Comparison of ENCODE assay signal across 16 mouse cellular contexts in the genomic region with DNA sequence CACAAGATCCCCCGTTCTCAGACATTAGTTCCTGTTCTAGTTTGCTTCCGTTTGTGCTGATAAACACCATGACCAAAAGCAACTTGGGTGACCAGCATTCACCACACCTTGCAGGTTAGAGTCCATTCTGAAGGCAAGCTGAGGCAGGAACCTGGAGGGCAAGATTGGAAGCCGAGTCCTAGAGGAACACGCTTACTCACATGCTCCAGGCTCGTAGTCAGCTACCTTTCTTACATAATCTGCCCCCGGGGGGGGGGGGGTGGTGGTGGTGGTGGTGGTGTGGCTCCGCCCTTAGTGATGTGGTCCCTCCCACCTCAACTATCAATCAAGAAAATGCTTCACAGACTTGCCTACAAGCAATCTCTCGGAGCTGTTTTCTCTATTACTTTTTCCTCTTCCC.
"Had no signal": no experiment of that assay in that cellular context is flagged by ENCODE, and none has a peak within 500 bp of the region (broad histone marks: within the 10 kb centered on the region; RNA-seq: fewer than 3 reads in every experiment).

No protein-coding gene starts in this region.

- ATAC-seq: hindbrain, embryonic 16.5 days; inflammation-experienced regulatory T-cells, adult 6 months; intestine, postnatal 0 days had no signal

- H3K4me3 ChIP-seq: hindbrain, embryonic 12.5 days; limb, embryonic 12.5 days; midbrain, embryonic 12.5 days; neural tube, embryonic 12.5 days had no signal

- H3K4me2 ChIP-seq: hindbrain, embryonic 12.5 days; limb, embryonic 12.5 days; midbrain, embryonic 12.5 days; neural tube, embryonic 12.5 days had no signal

- DNase-seq: kidney, adult 8-10 months; kidney, postnatal 25 days; layer of hippocampus, postnatal 36 days; retina, postnatal 1 day; right cerebral cortex, postnatal 4 days; spleen, adult 18-20 months; thymus, adult 2 months; thymus, postnatal 25 days had no signal

- H3K9ac ChIP-seq: hindbrain, embryonic 12.5 days; limb, embryonic 12.5 days; liver, embryonic 14.5 days; midbrain, embryonic 12.5 days; neural tube, embryonic 12.5 days had no signal

- H3K27ac ChIP-seq: hindbrain, embryonic 12.5 days; limb, embryonic 12.5 days; liver, embryonic 14.5 days; midbrain, embryonic 12.5 days; neural tube, embryonic 12.5 days had no signal

- H3K27me3 ChIP-seq: hindbrain, embryonic 12.5 days; midbrain, embryonic 12.5 days; neural tube, embryonic 12.5 days had no signal

- H3K36me3 ChIP-seq: hindbrain, embryonic 12.5 days; limb, embryonic 12.5 days; midbrain, embryonic 12.5 days; neural tube, embryonic 12.5 days had no signal

- H3K9me3 ChIP-seq: hindbrain, embryonic 12.5 days; limb, embryonic 12.5 days; midbrain, embryonic 12.5 days; neural tube, embryonic 12.5 days had no signal
